Mouse (Mus musculus): ENCODE results near the gene Acly. TPM values are rescaled to one million over a fixed set of nuclear protein-coding genes. Genes with fewer than 3 reads are reported as not detected.
"Not testable (repeated sequence)": the region's sequence is repeated elsewhere in the genome, so short reads cannot be mapped to it uniquely, and the experiment has no call there.

Acly gene
- polyA plus RNA-seq, 1 experiment from 2014 or later = 291 TPM

- Histone ChIP-seq H3K36me3 (replicated peaks) (no peaks in the 10 kb centered on the region), H3K4me1 (peaks cover 14% of the 10 kb centered on the region), H3K27ac (replicated peaks) (no peak overlapping the region), H3K9me3 (no peaks in the 10 kb centered on the region), H3K4me3 (no peak overlapping the region), H3K27me3 (replicated peaks; ENCODE audit: low read depth, poor library complexity, severe bottlenecking) (peaks cover 5% of the 10 kb centered on the region; the same call in 1 of the 2 replicates)
- no peak for DNase-seq (ENCODE audit: low spot score)
- 54% methylated on average over 6 of the region's 6 CpGs for WGBS
Observed at GRCm38 (mm10) chr11:100540966-100541365, 13.2 kb upstream of the Acly start.

- Histone ChIP-seq H3K4me3 (no peak overlapping the region), H3K27ac (replicated peaks) (no peak overlapping the region), H3K4me1 (no peaks in the 10 kb centered on the region), H3K27me3 (replicated peaks; ENCODE audit: low read depth, poor library complexity, severe bottlenecking) (peaks cover 5% of the 10 kb centered on the region; the same call in 1 of the 2 replicates), H3K9me3 (no peaks in the 10 kb centered on the region), H3K36me3 (replicated peaks) (no peaks in the 10 kb centered on the region)
- no peak for DNase-seq (ENCODE audit: low spot score)
Observed at GRCm38 (mm10) chr11:100536466-100536865, 8.7 kb upstream of the Acly start.

- Histone ChIP-seq H3K36me3 (replicated peaks) (no peaks in the 10 kb centered on the region), H3K4me3 (no peak overlapping the region), H3K9me3 (no peaks in the 10 kb centered on the region), H3K4me1 (no peaks in the 10 kb centered on the region), H3K27me3 (replicated peaks; ENCODE audit: low read depth, poor library complexity, severe bottlenecking) (peaks cover 5% of the 10 kb centered on the region; the same call in 1 of the 2 replicates), H3K27ac (replicated peaks) (no peak overlapping the region)
- DNase-seq (ENCODE audit: low spot score) = no peak
- 93% methylated on average over 1 of the region's 1 CpGs for WGBS
Observed at GRCm38 (mm10) chr11:100535996-100536395, 8.2 kb upstream of the Acly start.

DNA sequence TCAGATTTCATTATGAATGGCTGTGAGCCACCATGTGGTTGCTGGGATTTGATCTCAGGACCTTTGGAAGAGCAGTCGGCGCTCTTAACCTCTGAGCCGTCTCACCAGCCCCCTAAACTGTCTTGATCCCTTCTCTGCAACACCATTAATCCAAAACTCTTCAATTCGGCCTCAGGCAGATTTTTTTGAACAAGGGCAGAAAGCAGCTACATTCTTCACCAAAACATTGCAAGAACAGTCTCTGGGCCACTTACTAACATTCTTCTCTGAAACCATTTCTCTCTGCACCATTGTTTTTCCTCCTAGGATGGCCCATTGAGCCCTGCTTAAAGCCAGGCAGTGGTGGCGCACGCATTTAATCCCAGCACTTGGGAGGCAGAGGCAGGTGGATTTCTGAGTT lies 7.0 kb upstream of the Acly start:
- 85% methylated on average over 6 of the region's 6 CpGs for WGBS
- not testable (repeated sequence) for H3K9me3 ChIP-seq; DNase-seq (ENCODE audit: low spot score); H3K27ac ChIP-seq (replicated peaks); H3K36me3 ChIP-seq (replicated peaks); H3K4me3 ChIP-seq; H3K27me3 ChIP-seq (replicated peaks; ENCODE audit: low read depth, poor library complexity, severe bottlenecking); H3K4me1 ChIP-seq

DNA sequence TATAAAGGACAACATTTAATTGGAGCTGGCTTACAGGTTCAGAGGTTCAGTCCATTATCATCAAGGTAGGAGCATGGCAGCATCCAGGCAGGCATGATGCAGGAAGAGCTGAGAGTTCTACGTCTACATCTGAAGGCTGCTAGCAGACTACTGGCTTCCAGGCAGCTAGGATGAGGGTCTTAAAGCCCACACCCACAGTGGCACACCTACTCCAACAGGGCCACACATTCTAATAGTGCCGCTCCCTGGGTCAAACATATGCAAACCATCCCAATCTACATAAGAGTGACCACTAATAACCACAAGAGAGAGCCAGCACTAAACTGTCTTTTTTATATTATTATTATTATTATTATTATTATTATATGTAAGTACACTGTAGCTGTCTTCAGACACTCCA lies 6.6 kb upstream of the Acly start:
- 82% methylated on average over 2 of the region's 2 CpGs for WGBS
- H3K36me3 ChIP-seq (replicated peaks); H3K27ac ChIP-seq (replicated peaks); DNase-seq (ENCODE audit: low spot score); H3K9me3 ChIP-seq; H3K27me3 ChIP-seq (replicated peaks; ENCODE audit: low read depth, poor library complexity, severe bottlenecking); H3K4me1 ChIP-seq; H3K4me3 ChIP-seq: not testable (repeated sequence)

DNA sequence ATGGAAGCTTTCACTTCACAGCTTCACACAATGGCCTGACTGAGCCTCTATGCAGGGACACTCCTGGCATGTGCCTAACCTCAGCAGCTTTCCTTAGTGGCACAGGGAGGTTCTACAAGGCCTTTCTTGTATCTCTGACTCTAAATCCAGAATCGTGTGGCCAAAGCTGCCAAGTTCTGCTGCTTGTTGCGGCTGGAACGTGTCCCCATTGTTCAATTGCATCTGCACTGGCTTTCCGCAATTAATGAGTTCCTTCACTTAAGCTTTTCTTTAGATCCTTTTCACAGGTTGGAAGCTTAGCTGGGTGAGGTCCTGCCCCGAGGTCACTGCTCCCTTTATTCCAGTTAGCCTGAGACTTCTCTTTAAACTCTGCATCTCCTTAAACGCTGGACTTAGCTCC lies 6.1 kb upstream of the Acly start:
- no peaks in the 10 kb centered on the region for H3K36me3 ChIP-seq (replicated peaks)
- H3K9me3 ChIP-seq = no peaks in the 10 kb centered on the region
- WGBS = 55% methylated on average over 6 of the region's 6 CpGs
- H3K27me3 ChIP-seq (replicated peaks; ENCODE audit: low read depth, poor library complexity, severe bottlenecking) = peaks cover 5% of the 10 kb centered on the region; the same call in 1 of the 2 replicates
- no peak for DNase-seq (ENCODE audit: low spot score)
- H3K4me3 ChIP-seq = no peak overlapping the region
- no peak overlapping the region for H3K27ac ChIP-seq (replicated peaks)
- H3K4me1 ChIP-seq = peaks cover under 1% of the 10 kb centered on the region

DNA sequence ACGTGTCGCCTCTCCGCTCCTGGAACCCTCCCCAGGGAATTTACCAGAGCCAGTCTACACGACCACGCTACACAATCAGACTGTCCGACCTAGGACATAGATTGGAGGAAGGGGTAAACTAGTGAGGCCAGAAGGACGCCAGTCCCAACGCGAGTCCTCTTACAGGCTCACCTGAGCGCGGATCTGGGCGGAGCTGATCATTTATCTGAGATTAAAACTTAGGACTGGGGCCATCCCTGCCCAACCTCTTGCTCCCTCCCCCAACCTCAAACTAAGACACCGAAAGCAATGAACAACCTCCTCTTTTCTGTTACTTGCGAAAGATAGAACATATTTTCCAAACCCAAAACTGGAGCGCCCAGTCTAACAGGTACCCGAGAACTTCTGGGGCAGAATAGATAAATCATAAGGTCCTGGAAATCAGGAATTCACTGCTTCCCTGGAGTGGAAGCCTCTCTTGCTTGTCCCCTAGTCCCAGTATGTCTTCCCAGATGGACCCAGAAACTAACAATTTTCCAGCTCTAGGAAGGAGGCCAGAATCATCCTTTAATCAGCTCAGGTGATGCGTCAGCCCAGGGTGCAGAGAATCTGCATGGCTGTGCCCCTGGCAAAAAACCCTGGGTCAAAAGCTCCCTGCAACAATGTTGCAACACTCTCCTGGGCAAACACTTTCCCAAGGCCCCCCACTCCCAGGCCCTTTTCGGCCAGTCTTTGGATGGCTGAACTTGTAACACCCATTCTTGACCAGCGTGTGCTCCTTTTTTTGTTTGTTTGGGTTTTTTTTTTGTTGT lies 770 bp upstream of the Acly start:
- H3K4me1 ChIP-seq = peaks cover 45% of the 10 kb centered on the region
- peaks cover 20% of the 10 kb centered on the region for H3K36me3 ChIP-seq (replicated peaks)
- H3K9me3 ChIP-seq = no peaks in the 10 kb centered on the region
- H3K27me3 ChIP-seq (replicated peaks; ENCODE audit: low read depth, poor library complexity, severe bottlenecking) = no peaks in the 10 kb centered on the region
- 21% methylated on average over 19 of the region's 19 CpGs for whole genome bisulfite sequencing
- H3K4me3 ChIP-seq = peak overlapping the region; percentile 72
- DNase-seq (ENCODE audit: low spot score) = no peak
- peak overlapping the region; percentile 95 for H3K27ac ChIP-seq (replicated peaks)

DNA sequence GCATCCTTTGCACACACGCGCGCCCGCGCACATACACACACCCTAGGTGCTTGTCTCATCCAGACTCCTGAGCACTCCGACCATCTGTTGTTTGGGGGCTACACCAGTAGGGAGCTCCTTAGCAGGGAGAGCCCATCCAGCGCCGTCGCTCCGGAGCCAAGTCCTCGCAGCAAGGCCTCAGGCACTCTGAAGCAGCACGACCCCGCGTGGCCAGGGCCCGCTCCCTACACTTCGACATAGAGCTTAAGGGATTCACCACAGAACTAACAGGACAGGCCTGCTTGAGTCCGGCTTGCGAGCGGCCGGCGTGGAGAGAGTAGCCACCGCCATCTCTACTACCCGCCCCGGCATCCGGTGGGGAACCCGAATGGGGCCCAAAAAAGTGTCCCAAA lies 738 bp downstream of the Acly start:
- H3K4me3 ChIP-seq = peak overlapping the region; percentile 72
- H3K4me1 ChIP-seq = peaks cover 45% of the 10 kb centered on the region
- under 1% methylated on average over 26 of the region's 26 CpGs for WGBS
- H3K9me3 ChIP-seq = no peaks in the 10 kb centered on the region
- DNase-seq (ENCODE audit: low spot score) = peak; percentile 79
- H3K36me3 ChIP-seq (replicated peaks) = peaks cover 35% of the 10 kb centered on the region
- peak overlapping the region; percentile 95 for H3K27ac ChIP-seq (replicated peaks)
- H3K27me3 ChIP-seq (replicated peaks; ENCODE audit: low read depth, poor library complexity, severe bottlenecking) = no peaks in the 10 kb centered on the region

GRCm38 (mm10) chr11:100526052-100526816 lies 1.6 kb downstream of the Acly start:
- no peak for DNase-seq (ENCODE audit: low spot score)
- peaks cover 43% of the 10 kb centered on the region for H3K36me3 ChIP-seq (replicated peaks)
- no peaks in the 10 kb centered on the region for H3K27me3 ChIP-seq (replicated peaks; ENCODE audit: low read depth, poor library complexity, severe bottlenecking)
- peaks cover 45% of the 10 kb centered on the region for H3K4me1 ChIP-seq
- H3K4me3 ChIP-seq = peak overlapping the region; percentile 72
- 8% methylated on average over 15 of the region's 15 CpGs for WGBS
- peak overlapping the region; percentile 95 for H3K27ac ChIP-seq (replicated peaks)
- no peaks in the 10 kb centered on the region for H3K9me3 ChIP-seq

GRCm38 (mm10) chr11:100524987-100525630 lies 2.7 kb downstream of the Acly start:
- Histone ChIP-seq H3K9me3 (no peaks in the 10 kb centered on the region), H3K27ac (replicated peaks) (peak overlapping the region; percentile 95), H3K4me1 (peaks cover 45% of the 10 kb centered on the region), H3K4me3 (peak overlapping the region; percentile 72), H3K36me3 (replicated peaks) (peaks cover 54% of the 10 kb centered on the region), H3K27me3 (replicated peaks; ENCODE audit: low read depth, poor library complexity, severe bottlenecking) (no peaks in the 10 kb centered on the region)
- no peak for DNase-seq (ENCODE audit: low spot score)
- 48% methylated on average over 11 of the region's 11 CpGs for WGBS

DNA sequence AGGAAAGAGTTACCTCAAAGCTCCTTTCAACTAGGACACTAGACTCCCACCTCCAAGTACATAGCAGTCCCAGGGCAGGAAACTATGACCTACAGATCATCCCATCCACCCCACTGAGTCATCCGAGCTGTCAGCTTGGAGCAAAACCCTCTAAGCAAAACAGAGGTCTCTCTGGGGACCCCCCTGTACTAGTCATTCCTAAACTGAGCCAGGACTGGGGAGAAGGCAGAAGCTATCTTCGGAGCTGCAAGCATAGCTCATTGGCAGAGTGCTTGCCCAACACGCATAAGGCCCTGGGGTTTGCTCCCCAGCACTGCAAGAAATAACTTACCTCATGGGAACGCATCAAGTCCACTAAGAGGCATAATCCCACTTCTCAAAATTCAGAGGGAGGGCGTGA lies 3.4 kb downstream of the Acly start:
- no peaks in the 10 kb centered on the region for H3K27me3 ChIP-seq (replicated peaks; ENCODE audit: low read depth, poor library complexity, severe bottlenecking)
- WGBS = 83% methylated on average over 5 of the region's 5 CpGs
- 0 out of 2 replicates have a peak overlapping the region, but pooled peaks have one; percentile 95 for H3K27ac ChIP-seq (replicated peaks)
- no peak for DNase-seq (ENCODE audit: low spot score)
- no peaks in the 10 kb centered on the region for H3K9me3 ChIP-seq
- peaks cover 62% of the 10 kb centered on the region for H3K36me3 ChIP-seq (replicated peaks)
- H3K4me1 ChIP-seq = peaks cover 45% of the 10 kb centered on the region
- peak overlapping the region; percentile 72; the same call in 1 of the 2 replicates for H3K4me3 ChIP-seq

GRCm38 (mm10) chr11:100520838-100521237 lies 7.0 kb downstream of the Acly start:
- no peak for DNase-seq (ENCODE audit: low spot score)
- H3K4me3 ChIP-seq = no peak overlapping the region
- H3K4me1 ChIP-seq = peaks cover 18% of the 10 kb centered on the region
- H3K27ac ChIP-seq (replicated peaks) = no peak overlapping the region
- 85% methylated on average over 15 of the region's 15 CpGs for WGBS
- H3K9me3 ChIP-seq = no peaks in the 10 kb centered on the region
- H3K27me3 ChIP-seq (replicated peaks; ENCODE audit: low read depth, poor library complexity, severe bottlenecking) = no peaks in the 10 kb centered on the region
- peaks cover 97% of the 10 kb centered on the region for H3K36me3 ChIP-seq (replicated peaks)

Measured in embryonic facial prominence, embryonic 10.5 days (tissue).